Mouse (Mus musculus) thymus, postnatal 14 days (tissue): ENCODE results near the gene Ern1.

ENCODE experiments used
- DNase-seq: peaks from one replicate; pipeline ENCODE4 v3.0.0; 2021

Gene Ern1

GRCm38 (mm10) chr11:106386409-106386808 is 101.2 kb downstream of the Ern1 start:
- no peak for DNase-seq

- no peak for DNase-seq
These were observed 104.4 kb downstream of the Ern1 start for GRCm38 (mm10) chr11:106383051-106383790.

- no peak for DNase-seq
These were observed 105.2 kb downstream of the Ern1 start for GRCm38 (mm10) chr11:106382424-106382823.

GRCm38 (mm10) chr11:106381883-106382282 is 105.8 kb downstream of the Ern1 start:
- no peak for DNase-seq

GRCm38 (mm10) chr11:106381011-106381410 is 106.6 kb downstream of the Ern1 start:
- no peak for DNase-seq

GRCm38 (mm10) chr11:106374979-106375378 is 112.7 kb downstream of the Ern1 start:
- peak; percentile 51 for DNase-seq

GRCm38 (mm10) chr11:106374559-106374958 is 113.1 kb downstream of the Ern1 start:
- DNase-seq = peak; percentile 89

- peak; percentile 50 for DNase-seq
These were observed 113.7 kb downstream of the Ern1 start for GRCm38 (mm10) chr11:106373998-106374397.

GRCm38 (mm10) chr11:106366316-106366715 is 121.3 kb downstream of the Ern1 start:
- DNase-seq = peak; percentile 89

GRCm38 (mm10) chr11:106365366-106365765 is 122.3 kb downstream of the Ern1 start, which contains the start of gene Prr29:
TSS of gene Prr29 (plus strand) at chr11:106365472.
- DNase-seq = no peak

- DNase-seq = peak; percentile 21
These were observed 122.9 kb downstream of the Ern1 start for GRCm38 (mm10) chr11:106364712-106365111.

- DNase-seq = peak; percentile 70
These were observed 128.3 kb downstream of the Ern1 start for GRCm38 (mm10) chr11:106359350-106359749.

GRCm38 (mm10) chr11:106355382-106356128 is 132.1 kb downstream of the Ern1 start:
- DNase-seq = peak; percentile 25

GRCm38 (mm10) chr11:106354181-106354580 is 133.5 kb downstream of the Ern1 start:
- DNase-seq = no peak

- DNase-seq = no peak
These were observed 134.5 kb downstream of the Ern1 start, which contains the start of gene Scn4a for GRCm38 (mm10) chr11:106353188-106353587. TSS of gene Scn4a (minus strand) at chr11:106353288.

- no peak for DNase-seq
These were observed 135.7 kb downstream of the Ern1 start for GRCm38 (mm10) chr11:106351941-106352340.

GRCm38 (mm10) chr11:106351253-106351652 is 136.4 kb downstream of the Ern1 start:
- no peak for DNase-seq

GRCm38 (mm10) chr11:106350853-106351252 is 136.8 kb downstream of the Ern1 start:
- DNase-seq = no peak

GRCm38 (mm10) chr11:106349772-106350171 is 137.9 kb downstream of the Ern1 start:
- no peak for DNase-seq

- DNase-seq = no peak
These were observed 142.7 kb downstream of the Ern1 start for GRCm38 (mm10) chr11:106344910-106345309.
